Mouse (Mus musculus) kidney, adult 2 months (tissue): ENCODE data around the gene Rnf207.

ENCODE experiments used
- CTCF ChIP-seq: fragments of 200-500 bp; conservative IDR thresholded peaks from 2 replicates; pipeline ENCODE4 v1.5.1; 2011; ENCODE audit warnings: low read depth, mild to moderate bottlenecking, control low read depth, low read length, moderate library complexity, mixed read lengths; ENCODE audit not compliant: insufficient read depth, insufficient read length
- POLR2A ChIP-seq: fragments of 200-500 bp; IDR thresholded peaks from one replicate; pipeline ENCODE4 v1.6.1; 2011; ENCODE audit warnings: low read depth, low read length, control low read depth

DNA sequence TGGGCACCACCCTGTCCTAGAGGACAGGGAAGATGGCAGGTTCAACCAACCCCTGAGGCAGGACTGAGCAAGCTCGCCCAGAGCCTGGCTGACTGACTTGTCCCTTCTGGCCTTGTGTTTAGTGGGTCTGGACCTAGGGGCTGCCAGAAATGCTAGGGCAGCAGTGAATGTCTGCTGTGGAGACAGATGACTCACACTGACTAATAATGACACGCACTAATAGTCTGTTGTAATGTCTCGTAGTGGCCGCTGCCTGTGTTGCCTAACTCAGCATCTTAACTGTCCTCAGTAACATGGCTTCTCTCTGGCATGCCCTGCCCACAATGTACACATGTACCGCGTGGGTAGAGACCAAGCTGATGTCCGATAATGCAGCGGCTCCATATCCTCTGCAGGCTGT lies 58.3 kb downstream of the Rnf207 start:
- no peak for TF ChIP-seq POLR2A
- no peak for TF ChIP-seq CTCF
